8 mouse cellular contexts compared by ENCODE assay signal in genomic region chr9:109054712-109055111, GRCm38 (mm10). TPM values are rescaled to one million over a fixed set of nuclear protein-coding genes. Genes with fewer than 3 reads are reported as not detected.
DNase-seq lines count a peak whose midpoint lies in the region; ATAC-seq lines count a peak whose summit lies in the region.

No protein-coding gene starts in this region.

- peak; percentile 80 for ATAC-seq in frontal cortex, adult (ENCODE audit: low TSS enrichment)
- peak; percentile 49 for ATAC-seq in hindbrain, embryonic 12.5 days (ENCODE audit: low FRiP score)

- H3K9me3 ChIP-seq in hindbrain, embryonic 12.5 days (replicated peaks), result no peaks in the 10 kb centered on the region

- H3K36me3 ChIP-seq in hindbrain, embryonic 12.5 days, result peaks cover 29% of the 10 kb centered on the region

- H3K27ac ChIP-seq in hindbrain, embryonic 12.5 days, result peak overlapping the region; percentile 78

- H3K4me1 ChIP-seq in hindbrain, embryonic 12.5 days, result peaks cover 21% of the 10 kb centered on the region

- H3K27me3 ChIP-seq in hindbrain, embryonic 12.5 days, result no peaks in the 10 kb centered on the region

- H3K4me3 ChIP-seq in hindbrain, embryonic 12.5 days, result peak overlapping the region; percentile 28

- peak; percentile 79 for DNase-seq in NIH3T3 (ENCODE audit: low read depth)
- DNase-seq in cerebellum, adult 18-20 months, result peak; percentile 62 to 81
- peak; percentile 57 to 84 for DNase-seq in layer of hippocampus, postnatal 14 days (ENCODE audit: low spot score in 2 of 2)
- peak; percentile 91 for DNase-seq in lung, postnatal 36 days
- peak; percentile 84 to 91 for DNase-seq in right cerebral cortex, postnatal 10 days (ENCODE audit: low spot score in 2 of 2)
- DNase-seq in c-Kit-positive CD71-positive TER-119-positive erythroid progenitor cells, embryonic 14.5 days (ENCODE audit: low spot score), result no peak

- WGBS in hindbrain, embryonic 12.5 days, result 4% methylated on average over 5 of the region's 7 CpGs

- H3K4me2 ChIP-seq in hindbrain, embryonic 12.5 days (replicated peaks), result peak overlapping the region; percentile 43

- peak overlapping the region; percentile 43 for H3K9ac ChIP-seq in hindbrain, embryonic 12.5 days

RNA-seq across cellular contexts. Expression of gene Trex1, which starts 4.8 kb away (rescaled TPM):
- polyA plus RNA-seq in hindbrain, embryonic 12.5 days (2016; fragmentation: Nextera tagmentation; extraction: Ambion mirVana), result 8.0 and 9.9 TPM in 2 replicates
- 10 to 100 TPM in 1 of 2 experiments, 1 to 10 TPM in 1; 9.9 to 10.8 TPM for total RNA-seq in layer of hippocampus, postnatal 14 days (2021)

RNA-seq across cellular contexts. Expression of gene Shisa5, which starts 16.3 kb away (rescaled TPM):
- polyA plus RNA-seq in hindbrain, embryonic 12.5 days (2016; fragmentation: Nextera tagmentation; extraction: Ambion mirVana), result 52.3 and 56.6 TPM in 2 replicates
- total RNA-seq in layer of hippocampus, postnatal 14 days (2021), result 10 to 100 TPM; 42.5 to 49.9 TPM

RNA-seq across cellular contexts. Expression of gene Atrip, which starts 19.2 kb away (rescaled TPM):
- polyA plus RNA-seq in hindbrain, embryonic 12.5 days (2016; fragmentation: Nextera tagmentation; extraction: Ambion mirVana), result 29.3 and 31.8 TPM in 2 replicates
- 10 to 100 TPM; 27.3 to 31.7 TPM for total RNA-seq in layer of hippocampus, postnatal 14 days (2021)

RNA-seq across cellular contexts. Expression of gene Ccdc51, which starts 27.6 kb away (rescaled TPM):
- 11.9 and 12.1 TPM in 2 replicates for polyA plus RNA-seq in hindbrain, embryonic 12.5 days (2016; fragmentation: Nextera tagmentation; extraction: Ambion mirVana)
- 1 to 10 TPM; 7.4 to 9.4 TPM for total RNA-seq in layer of hippocampus, postnatal 14 days (2021)

RNA-seq across cellular contexts. Expression of gene Tma7, which starts 27.7 kb away (rescaled TPM):
- 746 and 747 TPM in 2 replicates for polyA plus RNA-seq in hindbrain, embryonic 12.5 days (2016; fragmentation: Nextera tagmentation; extraction: Ambion mirVana)
- total RNA-seq in layer of hippocampus, postnatal 14 days (2021), result 100 to 1,000 TPM; 304 to 316 TPM
